Mouse (Mus musculus) right cerebral cortex, postnatal 4 days (tissue): ENCODE measurements around the gene Slc45a1.

ENCODE experiments used
- DNase-seq: peaks from one replicate; pipeline ENCODE4 v3.0.0-alpha.2; 2022

Slc45a1 gene

DNA sequence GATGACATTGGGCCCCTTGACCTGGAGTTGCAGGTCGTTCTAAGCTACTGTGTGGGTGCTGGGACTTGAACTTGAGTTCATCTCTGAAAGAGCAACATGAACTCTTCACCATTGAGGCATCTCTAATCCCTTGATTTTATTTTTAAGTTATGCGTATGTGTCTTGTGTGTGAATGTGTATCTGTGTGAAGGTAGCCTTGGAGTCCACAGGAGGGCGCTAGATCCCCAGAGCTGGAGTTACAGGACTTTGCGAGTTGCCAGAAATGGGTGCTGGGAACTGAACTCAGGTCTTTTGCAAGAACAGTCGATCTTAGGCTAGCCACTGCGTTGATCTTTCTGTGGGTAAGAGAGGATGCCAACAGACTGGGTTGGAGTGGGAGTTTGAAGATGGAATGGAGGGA lies 4.5 kb upstream of the Slc45a1 start:
- DNase-seq, result peak; percentile 31

DNA sequence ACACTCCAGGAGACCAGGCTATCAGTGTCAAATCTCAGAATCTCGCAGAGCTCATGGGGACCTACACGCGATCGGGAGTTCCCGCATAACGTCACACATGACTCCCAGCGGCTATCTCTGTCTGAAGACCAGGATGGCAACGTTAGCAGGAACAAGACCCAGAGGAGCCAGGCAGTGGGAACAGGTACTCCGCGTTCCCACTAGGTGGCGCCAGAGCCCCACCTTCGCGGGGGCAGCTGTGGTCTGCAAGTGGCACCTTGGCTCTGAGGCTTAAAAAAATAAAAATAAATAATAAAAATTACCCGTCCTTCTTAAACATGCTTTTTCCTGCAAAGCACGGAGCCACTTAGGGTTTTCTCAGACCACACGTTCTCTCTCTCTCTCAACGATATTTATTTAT lies 4.0 kb upstream of the Slc45a1 start:
- peak; percentile 88 for DNase-seq

DNA sequence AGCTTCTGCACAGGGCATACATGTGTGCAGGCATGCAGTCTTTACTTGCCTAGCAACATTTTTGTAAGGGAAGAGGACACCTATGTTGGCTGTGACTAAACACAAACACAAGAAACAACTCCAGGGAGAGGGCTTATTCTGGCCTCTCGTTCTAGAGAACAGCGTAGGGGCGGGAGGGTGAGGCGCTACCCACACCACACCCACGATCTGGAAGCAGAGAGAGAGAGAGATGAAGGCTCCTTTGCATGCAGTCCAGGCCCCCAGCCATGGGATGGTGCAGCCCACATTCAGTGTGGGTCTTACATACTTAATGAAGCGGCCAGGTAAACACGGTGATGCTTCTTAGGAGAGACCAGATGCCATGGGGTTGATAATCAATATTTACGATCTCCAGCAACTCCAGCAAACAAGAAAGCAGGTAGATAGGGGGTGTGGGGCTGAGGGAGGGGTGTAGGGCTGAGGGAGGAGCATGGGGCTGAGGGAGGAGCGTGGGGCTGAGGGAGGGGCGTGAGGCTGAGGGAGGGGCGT lies 1.2 kb upstream of the Slc45a1 start:
- DNase-seq, result no peak

DNA sequence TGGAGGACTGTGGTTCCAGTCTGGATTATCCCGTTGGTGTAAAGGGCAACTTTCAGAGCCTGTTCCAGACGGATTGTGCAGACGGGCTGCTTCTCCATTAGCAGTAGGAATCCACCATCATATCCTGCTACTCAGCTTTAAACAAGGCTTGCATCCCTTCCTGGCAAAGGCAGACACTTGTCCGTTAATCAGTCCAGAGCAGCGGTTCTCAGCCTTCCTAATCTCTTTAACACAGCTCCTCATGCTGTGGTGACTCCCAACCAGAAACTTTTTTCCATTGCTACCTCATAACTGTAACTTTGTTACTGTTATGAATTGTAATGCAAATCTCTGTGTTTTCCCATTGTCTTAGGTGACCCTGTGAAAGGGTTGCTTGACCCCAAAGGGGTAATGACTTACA lies 2.6 kb downstream of the Slc45a1 start:
- DNase-seq, result no peak

DNA sequence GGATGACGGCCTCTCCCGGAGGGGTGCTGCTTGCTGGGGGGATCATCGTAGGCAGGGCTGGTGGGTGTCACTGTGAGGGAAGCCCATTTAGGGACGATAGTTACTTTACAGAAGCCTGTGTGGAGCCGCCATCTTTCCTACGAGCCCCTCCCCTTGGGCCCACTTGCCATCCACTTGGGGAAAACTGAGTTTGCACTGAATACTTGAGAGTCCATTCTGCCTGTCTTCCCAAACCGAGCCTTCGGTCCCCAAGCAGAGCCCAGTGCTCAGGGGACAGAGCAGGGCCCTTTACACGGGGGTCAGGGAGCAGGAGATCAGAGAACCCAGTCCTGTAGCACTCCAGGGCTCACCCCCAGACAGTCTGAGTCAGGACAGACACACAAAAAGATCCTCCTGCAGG lies 7.7 kb downstream of the Slc45a1 start:
- no peak for DNase-seq

GRCm38 (mm10) chr4:150636635-150637034 lies 15.3 kb downstream of the Slc45a1 start:
- DNase-seq, result no peak

GRCm38 (mm10) chr4:150635568-150635967 lies 16.4 kb downstream of the Slc45a1 start:
- DNase-seq, result no peak

GRCm38 (mm10) chr4:150629266-150629665 lies 22.7 kb downstream of the Slc45a1 start:
- DNase-seq, result peak; percentile 41

DNA sequence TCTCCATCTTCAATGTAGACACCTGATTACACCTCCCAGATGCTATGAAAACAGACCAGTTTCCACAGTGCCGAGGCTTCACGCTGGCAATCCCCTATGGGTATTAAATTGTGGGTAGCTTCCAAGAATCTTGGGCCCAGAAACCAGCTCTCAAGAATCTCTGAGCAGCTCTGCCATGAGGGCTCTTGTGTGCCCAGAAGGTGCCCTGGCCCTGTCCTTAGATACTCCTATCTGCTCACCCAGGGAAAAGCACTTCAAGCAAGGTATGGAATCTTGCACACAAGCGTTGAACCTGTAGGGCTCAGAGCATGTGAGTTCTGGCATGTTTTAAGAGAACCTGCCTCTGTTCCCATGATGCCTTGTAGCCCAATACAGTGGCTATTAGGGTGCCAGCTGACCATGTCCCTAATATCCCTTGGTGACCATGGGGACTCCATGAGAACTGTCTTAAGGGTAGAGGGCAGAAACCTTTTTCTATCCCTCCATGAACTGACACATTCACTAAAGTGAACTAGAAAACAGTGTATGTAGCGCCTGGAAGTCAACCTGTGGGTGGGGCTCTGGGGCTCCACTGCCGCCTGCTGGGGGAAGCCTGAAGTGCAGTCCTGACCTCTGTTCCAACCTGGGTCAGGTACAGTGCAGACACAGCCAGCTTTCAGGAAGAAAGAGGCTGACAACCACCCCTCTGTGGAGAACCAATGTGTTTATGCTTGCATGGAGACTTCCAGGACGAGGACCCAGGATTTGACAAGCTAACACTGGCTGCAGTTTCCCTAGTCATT lies 25.8 kb downstream of the Slc45a1 start:
- DNase-seq, result peak; percentile 39

DNA sequence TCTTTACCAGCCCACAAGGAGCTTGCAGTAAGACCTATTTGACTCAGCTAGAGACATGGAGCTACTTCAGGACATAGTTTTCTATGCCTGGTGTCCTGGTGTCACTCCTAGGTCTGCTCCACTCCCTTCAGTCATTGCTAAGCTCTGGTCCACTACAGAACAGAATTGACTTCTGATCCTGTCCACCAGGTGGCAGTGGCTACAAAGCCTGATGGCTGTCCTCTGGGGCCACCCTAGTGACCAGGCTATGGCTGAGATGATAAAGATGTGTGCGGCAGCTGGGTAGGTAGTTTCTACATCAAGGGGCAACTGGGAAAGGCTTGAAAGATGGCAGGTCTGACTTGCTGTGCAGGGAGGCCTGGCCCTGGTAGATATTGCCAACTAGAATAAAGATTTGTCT lies 26.5 kb downstream of the Slc45a1 start:
- peak; percentile 48 for DNase-seq

DNA sequence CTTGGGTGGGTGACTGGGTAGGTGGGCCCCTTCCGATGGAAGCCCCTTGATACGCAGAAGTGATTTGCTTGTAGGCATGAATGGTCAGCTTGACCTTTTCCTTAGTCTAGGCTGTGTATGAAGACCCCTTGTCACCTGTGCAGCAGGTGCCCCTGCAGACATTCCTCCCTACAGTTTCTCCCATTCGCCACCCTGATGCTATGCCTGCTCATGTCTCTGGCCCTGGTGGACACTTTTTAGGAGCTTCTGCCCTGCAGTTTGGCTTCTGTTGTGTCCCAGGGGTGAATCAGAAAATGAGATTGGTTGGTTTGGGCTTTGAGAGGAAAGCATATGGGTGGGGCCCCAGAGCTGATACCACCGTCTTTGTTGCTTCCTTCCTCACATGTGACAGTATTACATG lies 27.0 kb downstream of the Slc45a1 start:
- DNase-seq, result no peak

- no peak for DNase-seq
Observed at GRCm38 (mm10) chr4:150624214-150624823, 27.7 kb downstream of the Slc45a1 start.

GRCm38 (mm10) chr4:150622641-150623040 lies 29.3 kb downstream of the Slc45a1 start:
- DNase-seq, result no peak

GRCm38 (mm10) chr4:150619011-150619410 lies 33.0 kb downstream of the Slc45a1 start:
- DNase-seq, result no peak

GRCm38 (mm10) chr4:150616841-150617240 lies 35.1 kb downstream of the Slc45a1 start:
- no peak for DNase-seq

DNA sequence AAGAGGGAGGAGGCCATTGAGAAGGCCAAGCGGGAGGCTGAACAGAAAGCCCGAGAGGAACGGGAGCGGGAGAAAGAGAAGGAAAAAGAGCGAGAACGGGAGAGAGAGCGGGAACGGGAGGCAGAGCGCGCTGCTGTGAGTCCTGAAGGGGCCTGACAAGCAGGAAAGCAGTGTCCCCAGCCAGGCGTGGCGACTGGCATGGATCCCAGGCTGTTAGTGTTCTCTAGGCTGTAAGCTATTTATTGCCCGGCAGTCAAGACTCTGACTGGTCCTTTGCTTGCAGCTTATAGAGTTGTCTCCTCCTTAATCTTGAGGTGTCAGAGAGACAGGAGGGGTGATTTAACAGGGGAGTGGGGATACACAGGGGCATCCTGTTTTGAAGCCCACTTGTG lies 35.9 kb downstream of the Slc45a1 start:
- DNase-seq, result no peak

- DNase-seq, result no peak
Observed at GRCm38 (mm10) chr4:150615251-150616028, 36.5 kb downstream of the Slc45a1 start.

- no peak for DNase-seq
Observed at GRCm38 (mm10) chr4:150613715-150614114, 38.3 kb downstream of the Slc45a1 start.

GRCm38 (mm10) chr4:150608670-150609069 lies 43.3 kb downstream of the Slc45a1 start:
- no peak for DNase-seq

GRCm38 (mm10) chr4:150606449-150607161 lies 45.4 kb downstream of the Slc45a1 start:
- no peak for DNase-seq

- DNase-seq, result no peak
Observed at GRCm38 (mm10) chr4:150605804-150606203, 46.2 kb downstream of the Slc45a1 start.

GRCm38 (mm10) chr4:150603366-150604061 lies 48.5 kb downstream of the Slc45a1 start:
- no peak for DNase-seq
